Mouse (Mus musculus): ENCODE results near the gene Rd3l. TPM values are rescaled to one million over a fixed set of nuclear protein-coding genes. Genes with fewer than 3 reads are reported as not detected.

Rd3l gene
- polyA plus RNA-seq, 1 experiment from 2014 or later, result 0.08 TPM

DNA sequence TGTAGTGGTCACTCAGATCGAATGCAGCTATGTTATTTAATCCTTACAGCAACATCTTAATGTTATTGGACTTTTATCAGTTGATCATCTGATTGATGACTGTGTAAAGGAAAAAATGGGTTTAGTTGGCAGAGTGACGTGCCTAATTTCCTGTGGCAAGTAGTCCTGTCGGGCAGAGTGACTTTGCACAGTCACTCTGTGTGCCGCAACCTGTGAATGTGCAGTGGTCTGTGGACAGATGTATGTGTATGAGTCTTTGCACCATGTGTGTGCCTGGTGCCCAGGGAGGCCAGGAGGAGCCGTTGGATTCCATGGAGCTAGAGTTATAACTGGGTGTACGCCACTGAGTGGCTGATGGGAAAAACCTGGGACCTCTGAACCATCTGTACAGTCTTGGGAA is 6.5 kb downstream of the Rd3l start:
- 69% methylated on average over 6 of the region's 6 CpGs for WGBS
- Histone ChIP-seq H3K9me3 (ENCODE audit: control insufficient read depth, low read length) (no peaks in the 10 kb centered on the region), H3K9ac (ENCODE audit: low read length) (no peak overlapping the region), H3K27ac (replicated peaks) (no peak overlapping the region), H3K4me1 (replicated peaks; ENCODE audit: control insufficient read depth, insufficient read depth) (no peaks in the 10 kb centered on the region), H3K36me3 (ENCODE audit: control insufficient read depth, insufficient read depth, low read length) (no peaks in the 10 kb centered on the region), H3K4me2 (replicated peaks; ENCODE audit: low read depth) (no peak overlapping the region), H3K27me3 (ENCODE audit: control insufficient read depth, insufficient read depth, low read length) (no peaks in the 10 kb centered on the region), H3K4me3 (ENCODE audit: low read depth, low read length) (no peak overlapping the region)
- ATAC-seq (ENCODE audit: low FRiP score, low TSS enrichment) (no peak), DNase-seq (ENCODE audit: low spot score) (no peak)
- TF ChIP-seq CTCF (IDR thresholded peaks at IDR 0.05; ENCODE audit: low read depth) (no peak), EP300 (optimal IDR thresholded peaks at IDR 0.05) (no peak)

DNA sequence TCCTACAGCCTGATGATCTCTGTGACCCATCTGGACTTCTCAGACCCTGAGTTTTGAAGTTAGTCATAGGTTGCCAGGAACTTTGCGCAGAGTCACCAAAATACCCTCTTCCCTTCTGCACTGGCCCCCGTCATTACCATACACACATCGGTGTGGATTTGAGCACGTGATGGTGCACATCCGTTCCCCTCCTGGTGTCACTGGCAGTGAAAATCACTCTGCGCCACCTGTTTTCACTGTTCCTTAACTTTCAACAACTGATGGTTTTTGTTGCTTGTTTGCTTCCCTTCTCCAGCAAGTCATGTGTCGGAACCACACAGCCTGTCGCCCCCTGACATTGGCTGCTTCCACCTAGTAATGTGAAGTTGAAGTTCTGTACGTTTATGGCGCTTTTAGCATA is 8.6 kb downstream of the Rd3l start:
- Histone ChIP-seq H3K36me3 (ENCODE audit: control insufficient read depth, insufficient read depth, low read length) (no peaks in the 10 kb centered on the region), H3K4me3 (ENCODE audit: low read depth, low read length) (no peak overlapping the region), H3K4me2 (replicated peaks; ENCODE audit: low read depth) (no peak overlapping the region), H3K27me3 (ENCODE audit: control insufficient read depth, insufficient read depth, low read length) (no peaks in the 10 kb centered on the region), H3K4me1 (replicated peaks; ENCODE audit: control insufficient read depth, insufficient read depth) (no peaks in the 10 kb centered on the region), H3K27ac (replicated peaks) (no peak overlapping the region), H3K9ac (ENCODE audit: low read length) (no peak overlapping the region), H3K9me3 (ENCODE audit: control insufficient read depth, low read length) (no peaks in the 10 kb centered on the region)
- DNase-seq (ENCODE audit: low spot score), result no peak
- no peak for ATAC-seq (ENCODE audit: low FRiP score, low TSS enrichment)
- no peak for TF ChIP-seq EP300 (optimal IDR thresholded peaks at IDR 0.05)
- WGBS, result 90% methylated on average over 10 of the region's 10 CpGs

DNA sequence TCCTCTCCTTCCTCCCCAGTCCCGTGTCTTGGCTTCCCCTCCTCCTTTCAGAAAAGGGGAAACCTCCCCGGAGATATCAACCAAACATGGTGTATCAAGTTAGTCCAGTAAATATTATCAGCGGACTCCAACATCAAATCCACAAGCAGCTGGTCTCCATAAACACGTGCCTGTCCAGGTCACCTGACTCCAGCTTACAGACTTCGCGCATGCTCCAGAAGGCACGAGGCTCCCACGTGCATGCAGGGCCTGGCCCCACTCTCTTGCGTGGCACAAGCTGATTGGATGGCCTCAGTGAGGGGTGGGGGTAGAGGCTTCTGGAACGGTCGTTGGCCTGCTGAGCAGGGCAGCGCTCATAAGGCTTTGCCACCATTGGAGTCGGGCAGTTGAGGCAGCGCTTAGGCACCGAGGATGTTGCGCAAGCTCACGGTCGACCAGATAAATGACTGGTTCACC is 9.9 kb downstream of the Rd3l start, which contains the start of gene Tdrd9:
Gene Tdrd9 (plus strand): TSS at position 329 of the 456 bp plus-strand sequence.
- Histone ChIP-seq H3K27ac (replicated peaks) (no peak within 1 kb of the TSS), H3K9me3 (ENCODE audit: control insufficient read depth, low read length) (no peaks in the 10 kb centered on the region), H3K4me2 (replicated peaks; ENCODE audit: low read depth) (no peak within 1 kb of the TSS), H3K27me3 (ENCODE audit: control insufficient read depth, insufficient read depth, low read length) (no peaks in the 10 kb centered on the region), H3K4me1 (replicated peaks; ENCODE audit: control insufficient read depth, insufficient read depth) (no peaks in the 10 kb centered on the region), H3K36me3 (ENCODE audit: control insufficient read depth, insufficient read depth, low read length) (no peaks in the 10 kb centered on the region), H3K4me3 (ENCODE audit: low read depth, low read length) (no peak within 1 kb of the TSS), H3K9ac (ENCODE audit: low read length) (no peak within 1 kb of the TSS)
- no peak for ATAC-seq (ENCODE audit: low FRiP score, low TSS enrichment)
- no peak for DNase-seq (ENCODE audit: low spot score)
- TF ChIP-seq EP300 (optimal IDR thresholded peaks at IDR 0.05) (no peak), CTCF (IDR thresholded peaks at IDR 0.05; ENCODE audit: low read depth) (no peak)
- WGBS, result 78% methylated on average over 18 of the region's 18 CpGs

DNA sequence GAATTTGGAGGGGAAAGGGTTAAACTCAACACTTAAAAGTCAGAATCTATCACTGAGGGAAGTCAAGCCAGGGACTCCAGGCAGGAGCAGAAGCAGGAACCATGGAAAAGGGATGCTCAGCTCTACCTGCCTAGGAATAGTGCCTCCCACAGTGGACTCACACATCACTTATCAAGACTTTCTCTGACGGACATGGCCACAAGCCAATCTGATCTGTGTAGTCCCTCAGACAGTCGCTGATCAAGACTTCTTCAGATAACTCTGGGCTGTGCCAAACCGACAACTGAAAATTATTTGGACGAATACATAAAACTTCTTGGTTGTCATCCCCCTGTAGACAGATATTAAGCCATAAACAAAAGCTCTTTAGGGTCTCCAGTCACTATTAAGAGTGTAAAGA is 11.0 kb downstream of the Rd3l start:
- WGBS, result 76% methylated on average over 4 of the region's 4 CpGs
- no peaks in the 10 kb centered on the region for H3K27me3 ChIP-seq (ENCODE audit: control insufficient read depth, insufficient read depth, low read length)
- no peak overlapping the region for H3K4me3 ChIP-seq (ENCODE audit: low read depth, low read length)
- no peak overlapping the region for H3K4me2 ChIP-seq (replicated peaks; ENCODE audit: low read depth)
- H3K27ac ChIP-seq (replicated peaks), result no peak overlapping the region
- H3K4me1 ChIP-seq (replicated peaks; ENCODE audit: control insufficient read depth, insufficient read depth), result peaks cover 3% of the 10 kb centered on the region; the same call in 1 of the 2 replicates
- no peaks in the 10 kb centered on the region for H3K9me3 ChIP-seq (ENCODE audit: control insufficient read depth, low read length)
- H3K36me3 ChIP-seq (ENCODE audit: control insufficient read depth, insufficient read depth, low read length), result no peaks in the 10 kb centered on the region
- no peak for TF ChIP-seq EP300 (optimal IDR thresholded peaks at IDR 0.05)
- TF ChIP-seq CTCF (IDR thresholded peaks at IDR 0.05; ENCODE audit: low read depth), result no peak
- ATAC-seq (ENCODE audit: low FRiP score, low TSS enrichment) (no peak), DNase-seq (ENCODE audit: low spot score) (no peak)
- no peak overlapping the region for H3K9ac ChIP-seq (ENCODE audit: low read length)

DNA sequence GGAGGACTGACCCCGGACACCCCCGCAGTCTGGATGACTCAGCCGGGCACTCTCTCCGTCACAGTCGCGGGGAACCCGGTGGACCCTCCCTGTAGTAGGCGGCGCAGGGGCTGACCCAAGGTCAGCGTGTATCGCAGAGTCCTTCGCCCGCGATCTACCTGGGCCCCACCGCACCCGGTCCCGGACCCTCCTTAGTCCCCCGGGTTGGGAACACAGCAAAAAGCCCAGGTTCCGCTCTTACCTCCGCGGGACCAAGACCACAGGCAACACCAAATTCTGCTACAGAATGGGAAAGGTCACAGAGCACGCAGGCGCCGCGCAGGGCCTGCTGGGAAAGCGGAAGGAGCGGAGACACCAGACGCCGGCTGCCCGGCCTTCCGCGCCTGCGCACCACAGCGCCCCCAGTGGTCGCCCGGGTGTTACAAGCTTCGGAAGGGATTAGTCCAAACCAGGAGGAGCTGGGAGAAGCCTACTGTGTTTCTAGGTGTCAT is 14.4 kb downstream of the Rd3l start, which contains the start of gene Atp5mpl:
Gene Atp5mpl (minus strand): TSS at position 295 of the 491 bp plus-strand sequence.
- no peak for TF ChIP-seq EP300 (optimal IDR thresholded peaks at IDR 0.05)
- TF ChIP-seq CTCF (IDR thresholded peaks at IDR 0.05; ENCODE audit: low read depth), result peak; percentile 98
- Histone ChIP-seq H3K27me3 (ENCODE audit: control insufficient read depth, insufficient read depth, low read length) (no peaks in the 10 kb centered on the region), H3K4me2 (replicated peaks; ENCODE audit: low read depth) (peak within 1 kb of the TSS; percentile 82), H3K4me1 (replicated peaks; ENCODE audit: control insufficient read depth, insufficient read depth) (peaks cover 3% of the 10 kb centered on the region; the same call in 1 of the 2 replicates), H3K27ac (replicated peaks) (peak within 1 kb of the TSS; percentile 71), H3K36me3 (ENCODE audit: control insufficient read depth, insufficient read depth, low read length) (peaks cover 2% of the 10 kb centered on the region; the same call in 1 of the 2 replicates), H3K9ac (ENCODE audit: low read length) (peak within 1 kb of the TSS; percentile 92), H3K4me3 (ENCODE audit: low read depth, low read length) (peak within 1 kb of the TSS; percentile 90), H3K9me3 (ENCODE audit: control insufficient read depth, low read length) (no peaks in the 10 kb centered on the region)
- ATAC-seq (ENCODE audit: low FRiP score, low TSS enrichment) (peak; percentile 92), DNase-seq (ENCODE audit: low spot score) (peak; percentile 98)
- under 1% methylated on average over 37 of the region's 37 CpGs for WGBS

DNA sequence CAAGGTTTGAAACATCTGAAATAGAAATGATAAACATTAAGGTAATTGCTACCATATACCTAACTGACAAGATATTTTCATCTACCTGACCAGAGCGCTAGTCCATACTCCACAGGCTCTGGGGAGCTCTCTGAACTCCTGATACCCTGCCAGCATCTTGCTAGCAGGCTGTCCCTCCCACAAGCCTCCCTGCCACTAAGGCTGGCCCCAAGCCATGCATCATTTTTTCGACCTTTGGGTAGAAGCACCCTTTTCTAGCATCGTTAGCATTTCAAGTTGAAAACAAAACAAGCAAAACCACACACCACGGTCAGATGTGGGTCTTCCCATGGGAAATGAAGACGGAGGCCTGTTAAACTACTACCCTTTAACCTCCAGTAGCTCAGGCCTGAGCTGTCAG is 17.8 kb downstream of the Rd3l start:
- Histone ChIP-seq H3K4me1 (replicated peaks; ENCODE audit: control insufficient read depth, insufficient read depth) (peaks cover 3% of the 10 kb centered on the region; the same call in 1 of the 2 replicates), H3K27ac (replicated peaks) (no peak overlapping the region), H3K4me3 (ENCODE audit: low read depth, low read length) (no peak overlapping the region), H3K36me3 (ENCODE audit: control insufficient read depth, insufficient read depth, low read length) (peaks cover 15% of the 10 kb centered on the region), H3K27me3 (ENCODE audit: control insufficient read depth, insufficient read depth, low read length) (no peaks in the 10 kb centered on the region), H3K9me3 (ENCODE audit: control insufficient read depth, low read length) (no peaks in the 10 kb centered on the region), H3K4me2 (replicated peaks; ENCODE audit: low read depth) (no peak overlapping the region), H3K9ac (ENCODE audit: low read length) (no peak overlapping the region)
- DNase-seq (ENCODE audit: low spot score), result no peak
- ATAC-seq (ENCODE audit: low FRiP score, low TSS enrichment), result no peak
- 82% methylated on average over 5 of the region's 5 CpGs for WGBS
- TF ChIP-seq CTCF (IDR thresholded peaks at IDR 0.05; ENCODE audit: low read depth) (no peak), EP300 (optimal IDR thresholded peaks at IDR 0.05) (no peak)
